Mouse (Mus musculus): ENCODE measurements around the gene Zbtb9. TPM values are rescaled to one million over a fixed set of nuclear protein-coding genes. Genes with fewer than 3 reads are reported as not detected.

Zbtb9 gene
- total and polyA plus RNA-seq, 2 experiments from 2014 or later: 6.6 to 21.4 TPM

DNA sequence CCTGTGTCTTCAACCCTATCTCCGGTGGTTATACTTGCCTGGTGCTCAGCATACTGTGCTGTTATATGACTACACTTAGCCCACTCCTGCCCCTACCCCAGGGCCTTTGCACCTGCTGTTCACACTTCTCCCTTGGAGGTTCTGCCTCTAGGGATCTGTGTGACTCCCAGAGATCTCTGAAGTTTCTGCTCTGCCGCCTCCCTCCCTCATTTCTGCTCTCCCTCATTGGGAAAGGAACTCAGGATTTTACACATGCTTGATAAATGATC, 68.8 kb downstream of the Zbtb9 start:
- no peak overlapping the region for H3K9ac ChIP-seq (replicated peaks; ENCODE audit: low read length)
- peaks cover 11% of the 10 kb centered on the region; the same call in 1 of the 2 replicates for H3K4me1 ChIP-seq (ENCODE audit: insufficient read depth, low read length)
- H3K36me3 ChIP-seq (ENCODE audit: insufficient read depth, low read length): no peaks in the 10 kb centered on the region
- no peak overlapping the region for H3K4me3 ChIP-seq (ENCODE audit: low read length)
- 95% methylated on average over 2 of the region's 2 CpGs for WGBS
- H3K27me3 ChIP-seq (ENCODE audit: insufficient read depth, low read length): no peaks in the 10 kb centered on the region
- H3K9me3 ChIP-seq (ENCODE audit: low read length): no peaks in the 10 kb centered on the region
- ATAC-seq: no peak
- TF ChIP-seq CTCF (IDR thresholded peaks at IDR 0.05; ENCODE audit: low read depth): no peak
- H3K27ac ChIP-seq: no peak overlapping the region
- DNase-seq (ENCODE audit: low spot score): no peak
- H3K4me2 ChIP-seq (ENCODE audit: low read depth, low read length): no peak overlapping the region

GRCm38 (mm10) chr17:27042840-27043239, 69.9 kb downstream of the Zbtb9 start:
- no peak for DNase-seq (ENCODE audit: low spot score)
- ATAC-seq: no peak
- Histone ChIP-seq H3K27ac (no peak overlapping the region), H3K36me3 (ENCODE audit: insufficient read depth, low read length) (no peaks in the 10 kb centered on the region), H3K27me3 (ENCODE audit: insufficient read depth, low read length) (no peaks in the 10 kb centered on the region), H3K4me1 (ENCODE audit: insufficient read depth, low read length) (peaks cover 11% of the 10 kb centered on the region; the same call in 1 of the 2 replicates), H3K4me3 (ENCODE audit: low read length) (no peak overlapping the region), H3K9me3 (ENCODE audit: low read length) (no peaks in the 10 kb centered on the region), H3K9ac (replicated peaks; ENCODE audit: low read length) (no peak overlapping the region), H3K4me2 (ENCODE audit: low read depth, low read length) (no peak overlapping the region)
- TF ChIP-seq CTCF (IDR thresholded peaks at IDR 0.05; ENCODE audit: low read depth): no peak
- WGBS: 70% methylated on average over 6 of the region's 6 CpGs

- TF ChIP-seq CTCF (IDR thresholded peaks at IDR 0.05; ENCODE audit: low read depth): no peak
- H3K36me3 ChIP-seq (ENCODE audit: insufficient read depth, low read length): no peaks in the 10 kb centered on the region
- no peak overlapping the region for H3K9ac ChIP-seq (replicated peaks; ENCODE audit: low read length)
- H3K4me3 ChIP-seq (ENCODE audit: low read length): no peak overlapping the region
- no peaks in the 10 kb centered on the region for H3K27me3 ChIP-seq (ENCODE audit: insufficient read depth, low read length)
- 91% methylated on average over 6 of the region's 6 CpGs for WGBS
- ATAC-seq (no peak), DNase-seq (ENCODE audit: low spot score) (no peak)
- no peaks in the 10 kb centered on the region for H3K9me3 ChIP-seq (ENCODE audit: low read length)
- 0 out of 2 replicates have a peak, but pooled peaks cover 6% of the 10 kb centered on the region for H3K4me1 ChIP-seq (ENCODE audit: insufficient read depth, low read length)
- no peak overlapping the region for H3K4me2 ChIP-seq (ENCODE audit: low read depth, low read length)
- H3K27ac ChIP-seq: no peak overlapping the region
Observed at GRCm38 (mm10) chr17:27045164-27045563, 72.2 kb downstream of the Zbtb9 start.

DNA sequence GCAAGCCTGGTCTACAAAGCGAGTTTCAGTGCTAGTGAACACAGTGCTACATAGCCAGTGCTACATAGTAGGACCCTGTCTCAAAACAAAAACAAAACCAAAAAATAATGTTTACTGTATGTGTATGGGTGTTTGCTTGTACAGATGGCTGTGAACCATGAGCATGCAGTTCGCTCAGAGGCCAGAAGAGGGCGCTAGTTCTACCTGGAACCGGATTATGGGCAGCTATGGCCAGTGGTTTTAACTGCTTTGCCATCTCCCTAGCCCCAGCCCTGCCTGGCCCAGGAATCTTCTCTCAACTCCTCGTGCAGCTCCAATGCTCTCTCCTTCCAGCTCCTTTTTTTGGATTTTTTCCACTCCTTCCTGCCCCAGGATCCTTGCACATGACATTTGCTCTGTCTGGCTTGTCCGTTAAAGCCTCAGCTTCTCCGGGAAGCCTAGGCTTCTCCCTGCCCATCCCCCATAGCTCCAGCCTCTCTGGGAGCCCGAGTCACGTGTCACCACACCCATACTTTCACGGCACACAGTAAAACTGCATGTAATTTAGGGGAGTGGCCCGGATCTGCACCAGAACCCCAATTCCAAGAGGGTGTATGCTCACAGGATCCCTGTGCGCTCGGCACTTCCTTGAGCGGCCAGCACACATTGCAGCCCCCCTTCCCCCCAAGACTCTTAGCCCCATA, 74.9 kb downstream of the Zbtb9 start:
- Histone ChIP-seq H3K27me3 (ENCODE audit: insufficient read depth, low read length) (no peaks in the 10 kb centered on the region), H3K27ac (no peak overlapping the region), H3K4me1 (ENCODE audit: insufficient read depth, low read length) (no peaks in the 10 kb centered on the region), H3K4me3 (ENCODE audit: low read length) (no peak overlapping the region), H3K9me3 (ENCODE audit: low read length) (no peaks in the 10 kb centered on the region), H3K36me3 (ENCODE audit: insufficient read depth, low read length) (no peaks in the 10 kb centered on the region), H3K9ac (replicated peaks; ENCODE audit: low read length) (no peak overlapping the region), H3K4me2 (ENCODE audit: low read depth, low read length) (no peak overlapping the region)
- WGBS: 81% methylated on average over 14 of the region's 14 CpGs
- ATAC-seq (no peak), DNase-seq (ENCODE audit: low spot score) (no peak)
- TF ChIP-seq CTCF (IDR thresholded peaks at IDR 0.05; ENCODE audit: low read depth): peak; percentile 63

DNA sequence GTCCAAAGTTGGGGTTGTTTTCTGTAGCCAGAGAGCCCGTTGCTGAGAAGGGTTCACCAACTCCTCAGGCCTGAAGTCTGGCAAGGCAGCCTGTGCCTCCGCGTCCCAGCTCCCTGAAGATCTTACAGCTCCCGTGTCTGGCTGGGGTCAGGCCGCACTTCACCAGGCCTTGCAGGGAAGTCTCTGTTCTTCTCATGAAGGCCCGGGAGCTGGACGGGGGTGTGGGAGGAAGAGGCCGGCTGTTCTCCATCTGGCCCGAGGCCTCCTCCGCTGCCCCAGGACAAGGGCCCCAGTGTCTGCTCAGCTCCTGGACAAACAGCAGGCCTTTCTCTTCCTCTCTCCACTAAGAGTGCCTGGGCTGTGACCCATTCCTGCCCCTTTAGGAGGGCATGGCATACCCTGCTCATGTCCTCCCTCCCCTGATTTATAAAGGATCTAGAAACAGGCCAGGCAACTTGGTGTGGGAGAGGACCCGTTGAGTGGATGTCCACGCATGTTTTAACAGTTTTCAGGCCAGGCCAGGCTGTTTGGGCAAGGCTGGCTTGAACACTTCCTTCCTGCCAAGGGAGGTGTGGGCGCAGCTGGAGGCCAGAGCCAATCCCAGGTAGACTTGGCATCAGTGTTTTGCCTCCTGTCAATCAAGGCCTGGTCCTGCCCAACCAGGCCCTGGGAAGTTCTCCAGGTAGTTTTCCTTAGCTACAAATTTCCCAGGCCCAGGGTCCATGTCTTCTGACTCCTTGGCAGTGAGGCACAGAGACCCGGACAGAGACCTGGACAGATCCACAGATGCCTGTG, 75.7 kb downstream of the Zbtb9 start:
- H3K4me3 ChIP-seq (ENCODE audit: low read length): no peak overlapping the region
- no peak for TF ChIP-seq CTCF (IDR thresholded peaks at IDR 0.05; ENCODE audit: low read depth)
- 79% methylated on average over 14 of the region's 14 CpGs for WGBS
- no peaks in the 10 kb centered on the region for H3K36me3 ChIP-seq (ENCODE audit: insufficient read depth, low read length)
- H3K4me2 ChIP-seq (ENCODE audit: low read depth, low read length): no peak overlapping the region
- ATAC-seq (peak; percentile 64; the same call in 1 of the 2 replicates), DNase-seq (ENCODE audit: low spot score) (peak; percentile 33)
- H3K27me3 ChIP-seq (ENCODE audit: insufficient read depth, low read length): no peaks in the 10 kb centered on the region
- H3K9me3 ChIP-seq (ENCODE audit: low read length): no peaks in the 10 kb centered on the region
- H3K9ac ChIP-seq (replicated peaks; ENCODE audit: low read length): no peak overlapping the region
- H3K27ac ChIP-seq: no peak overlapping the region; the same call in 1 of the 2 replicates
- H3K4me1 ChIP-seq (ENCODE audit: insufficient read depth, low read length): no peaks in the 10 kb centered on the region

DNA sequence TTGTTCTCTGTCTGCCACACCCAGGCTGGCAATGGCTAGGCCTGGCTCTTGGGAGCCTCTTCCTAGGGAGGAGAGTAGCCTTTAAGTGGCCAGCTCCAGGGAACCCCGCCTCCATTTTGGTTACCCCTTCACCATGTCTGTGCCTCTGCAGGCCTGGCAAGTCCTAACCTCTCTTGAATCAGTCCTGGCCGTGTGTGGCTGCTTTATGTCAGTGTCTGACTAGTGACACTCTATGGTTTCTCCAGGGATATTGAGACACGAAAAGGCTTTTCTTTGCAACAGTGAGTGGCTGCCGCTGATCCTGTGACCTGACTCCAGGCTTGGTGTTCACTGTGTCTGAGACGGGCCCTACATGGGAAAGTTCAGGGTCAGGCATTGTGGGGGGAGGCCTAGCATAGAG, 77.9 kb downstream of the Zbtb9 start:
- Histone ChIP-seq H3K27ac (no peak overlapping the region), H3K4me3 (ENCODE audit: low read length) (no peak overlapping the region), H3K9ac (replicated peaks; ENCODE audit: low read length) (no peak overlapping the region), H3K9me3 (ENCODE audit: low read length) (no peaks in the 10 kb centered on the region), H3K4me1 (ENCODE audit: insufficient read depth, low read length) (no peaks in the 10 kb centered on the region), H3K36me3 (ENCODE audit: insufficient read depth, low read length) (no peaks in the 10 kb centered on the region), H3K4me2 (ENCODE audit: low read depth, low read length) (no peak overlapping the region), H3K27me3 (ENCODE audit: insufficient read depth, low read length) (peaks cover 8% of the 10 kb centered on the region)
- ATAC-seq (no peak), DNase-seq (ENCODE audit: low spot score) (no peak)
- no peak for TF ChIP-seq CTCF (IDR thresholded peaks at IDR 0.05; ENCODE audit: low read depth)
- 67% methylated on average over 5 of the region's 5 CpGs for WGBS

DNA sequence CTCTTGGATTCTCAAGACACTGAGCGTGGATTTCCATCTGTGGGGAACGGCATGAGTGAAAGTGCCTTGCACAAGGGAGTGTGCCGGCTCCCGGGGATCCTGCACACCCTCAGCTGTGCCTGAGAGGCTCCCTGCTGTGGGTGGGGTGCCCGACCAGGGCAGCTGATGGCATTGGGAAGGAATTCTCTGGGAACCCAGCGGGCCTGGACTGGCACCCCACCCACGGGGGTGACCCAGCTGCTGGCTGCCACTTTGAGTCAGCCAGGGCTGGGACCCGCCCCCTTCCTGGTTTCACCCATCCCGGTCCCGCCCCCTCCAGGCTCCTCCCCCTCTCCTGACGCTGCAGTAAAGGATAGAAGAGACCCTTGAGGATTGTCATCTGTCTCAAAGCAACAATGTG, 78.5 kb downstream of the Zbtb9 start:
- H3K27ac ChIP-seq: no peak overlapping the region
- no peaks in the 10 kb centered on the region for H3K4me1 ChIP-seq (ENCODE audit: insufficient read depth, low read length)
- no peak overlapping the region for H3K4me2 ChIP-seq (ENCODE audit: low read depth, low read length)
- no peaks in the 10 kb centered on the region for H3K9me3 ChIP-seq (ENCODE audit: low read length)
- H3K4me3 ChIP-seq (ENCODE audit: low read length): no peak overlapping the region
- peaks cover 10% of the 10 kb centered on the region for H3K27me3 ChIP-seq (ENCODE audit: insufficient read depth, low read length)
- DNase-seq (ENCODE audit: low spot score) (no peak), ATAC-seq (no peak)
- no peak for TF ChIP-seq CTCF (IDR thresholded peaks at IDR 0.05; ENCODE audit: low read depth)
- no peak overlapping the region for H3K9ac ChIP-seq (replicated peaks; ENCODE audit: low read length)
- no peaks in the 10 kb centered on the region for H3K36me3 ChIP-seq (ENCODE audit: insufficient read depth, low read length)
- 54% methylated on average over 9 of the region's 11 CpGs for WGBS
